Mouse (Mus musculus): ENCODE data around the gene Bach2.

Gene Bach2

GRCm38 (mm10) chr4:32516126-32516525 lies 277.5 kb downstream of the Bach2 start:
- in situ Hi-C loops (cut with MboI, MseI), result no loop called here

- in situ Hi-C loops (cut with MboI, MseI), result no loop called here
These were observed 280.4 kb downstream of the Bach2 start for GRCm38 (mm10) chr4:32518842-32519578.

- in situ Hi-C loops (cut with MboI, MseI), result loop anchor here in 1 of 2 experiments (5.0 kb wide), 1 partner anchor 52 kb away; no protein-coding TSS in a partner anchor
These were observed 282.2 kb downstream of the Bach2 start for GRCm38 (mm10) chr4:32520628-32521360.

GRCm38 (mm10) chr4:32521361-32521740 lies 282.7 kb downstream of the Bach2 start:
- in situ Hi-C loops (cut with MboI, MseI), result loop anchor here in 1 of 2 experiments (5.0 kb wide), 1 partner anchor 51 kb away; no protein-coding TSS in a partner anchor

- in situ Hi-C loops (cut with MboI, MseI), result loop anchor here in 1 of 2 experiments (5.0 kb wide), 1 partner anchor 50 kb away; no protein-coding TSS in a partner anchor
These were observed 283.4 kb downstream of the Bach2 start for GRCm38 (mm10) chr4:32522013-32522412.

GRCm38 (mm10) chr4:32524282-32524681 lies 285.7 kb downstream of the Bach2 start:
- in situ Hi-C loops (cut with MboI, MseI), result loop anchor here in 1 of 2 experiments (5.0 kb wide), 1 partner anchor 48 kb away; no protein-coding TSS in a partner anchor

GRCm38 (mm10) chr4:32525000-32525399 lies 286.4 kb downstream of the Bach2 start:
- in situ Hi-C loops (cut with MboI, MseI), result loop anchor here in 1 of 2 experiments (5.0 kb wide), 1 partner anchor 47 kb away; no protein-coding TSS in a partner anchor

GRCm38 (mm10) chr4:32526228-32526836 lies 287.7 kb downstream of the Bach2 start:
- in situ Hi-C loops (cut with MboI, MseI), result no loop called here

GRCm38 (mm10) chr4:32529443-32529995 lies 290.9 kb downstream of the Bach2 start:
- in situ Hi-C loops (cut with MboI, MseI), result no loop called here

- in situ Hi-C loops (cut with MboI, MseI), result loop anchor here in 1 of 2 experiments (10.0 kb wide), 1 partner anchor 486 kb away; no protein-coding TSS in a partner anchor
These were observed 291.9 kb downstream of the Bach2 start for GRCm38 (mm10) chr4:32530421-32530920.

GRCm38 (mm10) chr4:32530921-32531846 lies 292.6 kb downstream of the Bach2 start:
- in situ Hi-C loops (cut with MboI, MseI), result loop anchor here in 1 of 2 experiments (10.0 kb wide), 1 partner anchor 486 kb away; no protein-coding TSS in a partner anchor

GRCm38 (mm10) chr4:32532079-32532478 lies 293.5 kb downstream of the Bach2 start:
- in situ Hi-C loops (cut with MboI, MseI), result loop anchor here in 1 of 2 experiments (10.0 kb wide), 1 partner anchor 487 kb away; no protein-coding TSS in a partner anchor

- in situ Hi-C loops (cut with MboI, MseI), result loop anchor here in 1 of 2 experiments (10.0 kb wide), 1 partner anchor 489 kb away; no protein-coding TSS in a partner anchor
These were observed 295.1 kb downstream of the Bach2 start for GRCm38 (mm10) chr4:32533735-32534134.

GRCm38 (mm10) chr4:32535626-32536025 lies 297.0 kb downstream of the Bach2 start:
- in situ Hi-C loops (cut with MboI, MseI), result loop anchor here in 1 of 2 experiments (10.0 kb wide), 1 partner anchor 491 kb away; no protein-coding TSS in a partner anchor

GRCm38 (mm10) chr4:32536870-32537508 lies 298.4 kb downstream of the Bach2 start:
- in situ Hi-C loops (cut with MboI, MseI), result loop anchor here in 1 of 2 experiments (10.0 kb wide), 1 partner anchor 492 kb away; no protein-coding TSS in a partner anchor

- in situ Hi-C loops (cut with MboI, MseI), result loop anchor here in 1 of 2 experiments (10.0 kb wide), 1 partner anchor 493 kb away; no protein-coding TSS in a partner anchor
These were observed 299.5 kb downstream of the Bach2 start for GRCm38 (mm10) chr4:32538088-32538487.

GRCm38 (mm10) chr4:32538488-32538887 lies 299.9 kb downstream of the Bach2 start:
- in situ Hi-C loops (cut with MboI, MseI), result loop anchor here in 1 of 2 experiments (10.0 kb wide), 1 partner anchor 494 kb away; no protein-coding TSS in a partner anchor

GRCm38 (mm10) chr4:32538987-32539386 lies 300.4 kb downstream of the Bach2 start:
- in situ Hi-C loops (cut with MboI, MseI), result loop anchor here in 1 of 2 experiments (10.0 kb wide), 1 partner anchor 494 kb away; no protein-coding TSS in a partner anchor
